Mouse (Mus musculus) fat pad, adult 2 months (tissue): ENCODE results near the gene Trak1.
"Not testable (repeated sequence)": the region's sequence is repeated elsewhere in the genome, so short reads cannot be mapped to it uniquely, and the experiment has no call there.

Source experiments
- DNase-seq: peaks from one replicate; pipeline ENCODE4 v3.0.0-alpha.2; 2011; ENCODE audit warnings: low read depth, low spot score; ENCODE audit errors: extremely low read depth

Trak1 gene

GRCm38 (mm10) chr9:121316621-121317405 is 19.5 kb downstream of the Trak1 start:
- no peak for DNase-seq

DNA sequence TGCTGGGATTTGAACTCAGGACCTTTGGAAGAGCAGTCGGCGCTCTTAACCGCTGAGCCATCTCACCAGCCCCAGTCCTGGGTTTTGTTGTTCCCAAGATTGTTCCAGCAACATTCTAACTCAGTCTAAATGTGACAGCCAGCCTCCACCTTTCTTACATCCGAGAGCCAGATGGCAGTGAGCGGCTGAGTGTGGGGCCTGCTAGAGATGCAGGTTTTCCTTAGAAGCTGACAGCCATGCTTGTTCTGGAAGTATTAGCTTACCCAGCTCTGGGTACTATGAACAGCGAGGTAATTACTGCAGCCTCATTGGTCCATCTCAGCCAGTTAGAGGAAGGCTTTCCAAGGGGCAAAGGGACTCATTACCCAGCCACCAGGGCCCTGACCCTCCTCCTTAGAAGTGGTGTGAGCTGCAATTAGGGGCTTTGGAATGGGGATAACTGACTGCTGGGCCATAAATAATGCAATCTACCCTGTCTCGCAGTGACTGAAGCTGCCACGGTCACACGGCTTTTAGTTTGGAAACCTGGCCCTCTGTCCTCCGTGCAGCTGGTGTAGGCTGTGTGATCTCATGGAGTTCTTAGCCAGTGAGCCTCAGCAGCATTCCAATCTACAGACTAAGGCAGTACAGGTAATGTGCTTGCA is 22.1 kb downstream of the Trak1 start:
- no peak for DNase-seq

GRCm38 (mm10) chr9:121320433-121320832 is 23.1 kb downstream of the Trak1 start:
- no peak for DNase-seq

- no peak for DNase-seq
Measured at GRCm38 (mm10) chr9:121321118-121321517, 23.8 kb downstream of the Trak1 start.

GRCm38 (mm10) chr9:121322034-121322433 is 24.7 kb downstream of the Trak1 start:
- DNase-seq, result no peak

GRCm38 (mm10) chr9:121328342-121328741 is 31.0 kb downstream of the Trak1 start:
- not testable (repeated sequence) for DNase-seq

GRCm38 (mm10) chr9:121329181-121329580 is 31.9 kb downstream of the Trak1 start:
- no peak for DNase-seq

- no peak for DNase-seq
Measured at GRCm38 (mm10) chr9:121330065-121330464, 32.8 kb downstream of the Trak1 start.

DNA sequence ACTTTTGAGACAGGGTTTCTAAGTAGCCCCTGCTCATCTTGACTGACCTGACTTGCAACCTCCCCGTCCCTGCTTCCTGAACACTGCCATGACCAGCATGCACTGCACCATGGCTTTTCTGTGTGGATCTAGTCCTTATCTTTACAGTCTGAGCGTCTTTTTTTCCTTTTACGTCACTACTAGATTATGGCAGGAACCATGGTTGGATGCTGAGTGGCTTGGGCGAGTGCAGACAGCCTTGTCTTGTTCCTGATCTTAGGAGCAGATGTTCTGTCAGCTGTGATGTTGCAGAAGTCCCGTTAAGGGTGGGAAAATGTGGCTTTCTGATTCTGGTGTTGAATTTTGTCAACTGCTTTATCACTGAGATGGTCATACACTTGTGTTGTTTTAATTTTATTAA is 34.1 kb downstream of the Trak1 start:
- DNase-seq, result no peak

DNA sequence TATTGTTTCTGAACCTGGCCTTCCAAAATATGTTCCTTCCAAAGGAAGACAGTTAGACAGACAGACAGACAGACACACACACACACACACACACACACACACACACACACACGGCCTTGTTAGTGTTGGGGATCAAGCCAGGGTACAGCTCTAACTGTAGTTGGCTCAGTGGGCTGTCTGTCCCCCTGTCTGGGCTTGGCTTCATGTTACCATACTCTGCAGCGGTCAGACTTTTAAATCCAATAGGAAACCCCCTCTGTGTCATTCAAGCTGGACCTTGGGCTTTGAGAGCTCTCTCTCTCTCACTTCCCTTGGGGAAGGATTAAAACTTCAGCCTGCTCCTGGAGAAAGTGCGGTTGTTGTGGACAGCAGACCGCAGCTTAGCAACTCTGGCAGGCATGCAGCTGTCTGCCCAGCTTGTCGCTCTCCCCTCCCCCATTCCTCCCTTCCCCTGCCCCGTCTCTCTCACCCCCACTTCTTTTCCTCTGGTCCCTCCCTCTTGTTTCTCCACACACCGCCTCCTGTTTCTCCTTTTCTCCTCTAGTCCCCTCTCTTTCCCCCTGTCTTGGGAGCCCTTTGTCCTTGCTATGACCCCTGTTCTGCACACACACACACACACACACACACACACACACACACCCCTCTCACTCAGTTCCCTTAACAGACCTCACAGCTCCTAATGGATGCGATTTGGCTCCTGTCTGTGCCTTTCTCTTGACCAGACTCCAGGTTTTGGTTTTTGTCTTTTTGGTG is 34.8 kb downstream of the Trak1 start:
- DNase-seq, result no peak

DNA sequence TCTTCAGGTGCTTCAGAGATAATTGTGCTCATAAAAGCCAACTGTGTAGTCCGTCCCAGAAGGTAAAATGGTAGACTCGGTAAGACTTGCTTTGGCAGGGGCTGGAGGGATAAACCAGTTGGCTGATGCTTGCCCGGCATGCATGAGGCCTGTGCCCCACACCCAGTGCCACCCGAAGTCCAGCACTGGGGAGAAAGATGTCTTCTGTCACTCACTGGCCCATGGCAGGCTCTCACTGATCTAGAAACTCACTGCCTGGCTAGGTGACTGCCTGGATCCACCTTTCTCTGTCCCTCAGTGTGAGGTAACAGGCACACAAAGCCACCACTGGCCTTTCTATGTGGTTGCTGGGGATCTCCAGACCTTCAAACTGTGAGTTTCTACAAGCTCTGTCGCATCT is 36.3 kb downstream of the Trak1 start:
- no peak for DNase-seq

DNA sequence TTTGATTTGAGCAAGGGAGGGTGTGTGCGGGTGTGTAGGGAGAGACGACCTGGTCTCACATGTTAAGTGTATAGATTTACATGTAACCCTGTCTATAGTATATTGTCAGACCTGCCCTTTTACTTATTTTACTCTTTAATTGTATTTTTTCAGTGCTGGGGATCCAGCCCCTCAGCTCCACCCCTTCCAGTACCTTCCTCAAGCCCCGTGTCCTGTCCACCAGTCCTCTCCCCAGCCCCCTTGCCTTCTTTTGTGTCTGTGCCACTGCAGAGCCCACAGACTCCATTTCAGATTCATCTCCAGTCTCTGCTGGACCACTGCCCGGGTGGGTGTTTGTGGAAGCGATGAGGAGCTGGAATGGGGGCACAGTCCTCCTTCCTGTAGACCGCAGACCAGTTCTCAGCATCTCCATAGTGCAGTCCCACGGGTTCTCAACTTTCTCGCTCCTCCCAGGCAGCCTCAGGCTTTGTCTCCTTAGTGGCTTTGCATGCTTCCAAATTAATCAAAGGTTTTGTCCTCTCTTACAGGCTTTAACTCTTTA is 37.1 kb downstream of the Trak1 start:
- no peak for DNase-seq

GRCm38 (mm10) chr9:121335568-121335967 is 38.3 kb downstream of the Trak1 start:
- no peak for DNase-seq

- DNase-seq, result no peak
Measured at GRCm38 (mm10) chr9:121336324-121336946, 39.1 kb downstream of the Trak1 start.

- DNase-seq, result peak; percentile 52
Measured at GRCm38 (mm10) chr9:121337216-121337937, 40.1 kb downstream of the Trak1 start.

- DNase-seq, result no peak
Measured at GRCm38 (mm10) chr9:121337938-121338289, 40.6 kb downstream of the Trak1 start.

DNA sequence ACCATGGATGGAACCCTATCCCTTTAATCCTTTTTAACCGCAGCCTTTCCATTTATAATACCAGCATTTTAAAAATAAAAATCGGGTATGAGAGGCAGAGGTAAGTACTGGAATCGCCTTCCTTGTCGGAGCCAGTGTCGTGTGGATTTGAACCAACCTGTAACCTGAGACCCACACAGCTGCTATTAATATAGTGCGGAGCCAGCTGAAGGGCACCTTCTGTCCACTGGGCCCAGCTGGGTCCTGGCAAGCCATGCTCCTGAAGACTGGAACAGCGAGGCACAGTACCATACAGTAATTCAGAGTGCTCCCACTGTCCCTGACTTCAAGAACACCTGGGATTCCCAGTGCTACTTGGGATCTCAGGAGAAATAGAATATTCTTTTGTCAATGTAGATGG is 44.5 kb downstream of the Trak1 start:
- no peak for DNase-seq

DNA sequence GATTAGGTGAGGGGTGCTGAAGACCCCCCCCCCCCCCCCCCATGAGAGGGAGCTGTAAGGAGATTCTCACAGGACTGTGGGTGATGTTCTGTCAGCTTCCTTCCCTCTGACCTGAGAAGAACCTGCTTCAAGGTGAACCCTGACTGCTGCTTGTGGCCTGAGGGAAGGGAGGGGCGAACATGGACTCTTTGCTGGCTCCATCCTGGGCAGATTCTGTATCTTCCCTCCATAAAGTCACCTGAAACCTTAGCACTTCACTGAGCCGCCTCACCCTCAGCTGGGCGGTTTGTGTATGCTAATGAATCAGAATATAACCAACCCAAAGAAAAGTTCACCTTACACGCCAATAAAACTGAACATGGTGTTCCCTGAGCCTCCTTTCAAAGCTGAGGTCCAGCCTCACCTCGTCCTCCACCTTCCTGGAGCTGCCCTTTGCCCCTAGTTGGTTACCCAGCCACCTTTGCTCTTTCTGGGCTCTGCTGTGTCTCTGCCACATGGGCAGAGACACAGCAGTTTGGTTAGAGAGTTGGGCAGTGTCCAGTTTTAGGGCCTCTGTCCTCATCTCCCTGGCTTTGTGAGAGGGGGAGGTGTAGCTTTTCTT is 45.3 kb downstream of the Trak1 start:
- no peak for DNase-seq

GRCm38 (mm10) chr9:121343122-121343876 is 46.0 kb downstream of the Trak1 start:
- no peak for DNase-seq
